Mouse (Mus musculus) CH12.LX (cell line): ENCODE results near the gene Smim13.

Experiments
- CHD2 ChIP-seq: IDR thresholded peaks from 2 replicates; pipeline ENCODE4 v1.6.1; 2011; ENCODE audit warnings: low read length, improper control_type of control experiment
- CTCF ChIP-seq, 2 experiments: IDR thresholded peaks in 1 of 2; conservative IDR thresholded peaks in 1 of 2; 2 replicates each; pipeline ENCODE4 v1.5.1; 2011 to 2012; ENCODE audit warnings: low read depth in 2 of 2, low read length in 2 of 2, improper control_type of control experiment in 1 of 2, inconsistent platforms in 1 of 2, mild to moderate bottlenecking in 1 of 2, moderate library complexity in 1 of 2
- EP300 ChIP-seq: IDR thresholded peaks from 2 replicates; pipeline ENCODE4 v1.6.1; 2011; ENCODE audit warnings: low read length, improper control_type of control experiment
- GABPA ChIP-seq: IDR thresholded peaks from 2 replicates; pipeline ENCODE4 v1.6.1; 2012; ENCODE audit warnings: low read depth, low read length, improper control_type of control experiment, inconsistent platforms; ENCODE audit not compliant: insufficient replicate concordance
- HCFC1 ChIP-seq: IDR thresholded peaks from 2 replicates; pipeline ENCODE4 v1.6.1; 2012; ENCODE audit warnings: low read depth, mild to moderate bottlenecking, inconsistent platforms, low read length, improper control_type of control experiment
- JUND ChIP-seq: conservative IDR thresholded peaks from 2 replicates; pipeline ENCODE4 v1.6.1; 2011; ENCODE audit warnings: low read depth, low read length, improper control_type of control experiment
- KAT2A ChIP-seq: IDR thresholded peaks from 2 replicates; pipeline ENCODE4 v1.6.1; 2012; ENCODE audit warnings: low read length, improper control_type of control experiment, inconsistent platforms; ENCODE audit not compliant: insufficient replicate concordance
- MAX ChIP-seq: IDR thresholded peaks from 2 replicates; pipeline ENCODE4 v1.6.1; 2011; ENCODE audit warnings: low read length, improper control_type of control experiment
- POLR2A ChIP-seq: IDR thresholded peaks from 2 replicates; pipeline ENCODE4 v1.6.1; 2011; ENCODE audit warnings: low read depth, mild to moderate bottlenecking, improper control_type of control experiment, low read length
- RAD21 ChIP-seq: IDR thresholded peaks from 2 replicates; pipeline ENCODE4 v1.6.1; 2011; ENCODE audit warnings: low read depth, mild to moderate bottlenecking, low read length, improper control_type of control experiment, moderate library complexity
- TCF12 ChIP-seq: IDR thresholded peaks from 2 replicates; pipeline ENCODE4 v1.6.1; 2014; ENCODE audit warnings: low read depth, mild to moderate bottlenecking, inconsistent platforms, low read length, improper control_type of control experiment
- UBTF ChIP-seq: IDR thresholded peaks from 2 replicates; pipeline ENCODE4 v1.6.1; 2012; ENCODE audit warnings: low read depth, mild to moderate bottlenecking, inconsistent platforms, low read length, improper control_type of control experiment, moderate library complexity

GRCm38 (mm10) chr13:41325346-41325745 lies 75.7 kb downstream of the Smim13 start:
- no peak for TF ChIP-seq UBTF
- TF ChIP-seq POLR2A, result no peak
- no peak for TF ChIP-seq EP300
- TF ChIP-seq CTCF (conservative IDR thresholded peaks at IDR 0.05 in 1 of 2, IDR thresholded peaks at IDR 0.05 in 1 of 2; ENCODE audit: low read depth in 2 of 2, low read length in 2 of 2), result no peak
- TF ChIP-seq TCF12, result no peak
- TF ChIP-seq CHD2, result no peak
- TF ChIP-seq GABPA, result no peak
- no peak for TF ChIP-seq KAT2A
- no peak for TF ChIP-seq MAX
- no peak for TF ChIP-seq HCFC1
- no peak for TF ChIP-seq RAD21
- TF ChIP-seq JUND, result no peak
